Mouse (Mus musculus): ENCODE data around the gene Tespa1. TPM values are rescaled to one million over a fixed set of nuclear protein-coding genes. Genes with fewer than 3 reads are reported as not detected.
"Not testable (repeated sequence)": the region's sequence is repeated elsewhere in the genome, so short reads cannot be mapped to it uniquely, and the experiment has no call there.

Tespa1 gene
- total RNA-seq, 2 experiments from 2014 or later, result 1.7 to 2.9 TPM

- DNase-seq (ENCODE audit: low spot score in 2 of 2), result no peak
- intact Hi-C loops (cut with DNase I), result no loop called here
Measured at GRCm38 (mm10) chr10:130337581-130337980, 14.9 kb downstream of the Tespa1 start.

GRCm38 (mm10) chr10:130340050-130340449 lies 17.4 kb downstream of the Tespa1 start:
- DNase-seq (ENCODE audit: low spot score in 2 of 2); intact Hi-C loops (cut with DNase I): not testable (repeated sequence)

GRCm38 (mm10) chr10:130344056-130344455 lies 21.4 kb downstream of the Tespa1 start:
- intact Hi-C loops (cut with DNase I), result no loop called here
- no peak for DNase-seq (ENCODE audit: low spot score in 2 of 2)

GRCm38 (mm10) chr10:130363438-130364164 lies 40.9 kb downstream of the Tespa1 start:
- intact Hi-C loops (cut with DNase I), result no loop called here
- no peak for DNase-seq (ENCODE audit: low spot score in 2 of 2)

GRCm38 (mm10) chr10:130364766-130365165 lies 42.1 kb downstream of the Tespa1 start:
- DNase-seq (ENCODE audit: low spot score in 2 of 2), result no peak
- intact Hi-C loops (cut with DNase I), result no loop called here

GRCm38 (mm10) chr10:130368384-130368783 lies 45.7 kb downstream of the Tespa1 start:
- intact Hi-C loops (cut with DNase I), result no loop called here
- no peak for DNase-seq (ENCODE audit: low spot score in 2 of 2)

GRCm38 (mm10) chr10:130370005-130370682 lies 47.5 kb downstream of the Tespa1 start:
- intact Hi-C loops (cut with DNase I), result no loop called here
- no peak for DNase-seq (ENCODE audit: low spot score in 2 of 2)

- intact Hi-C loops (cut with DNase I), result no loop called here
- no peak for DNase-seq (ENCODE audit: low spot score in 2 of 2)
Measured at GRCm38 (mm10) chr10:130371644-130372043, 49.0 kb downstream of the Tespa1 start.

- DNase-seq (ENCODE audit: low spot score in 2 of 2), result no peak
- intact Hi-C loops (cut with DNase I), result no loop called here
Measured at GRCm38 (mm10) chr10:130372491-130373173, 50.0 kb downstream of the Tespa1 start.

- no peak for DNase-seq (ENCODE audit: low spot score in 2 of 2)
- intact Hi-C loops (cut with DNase I), result no loop called here
Measured at GRCm38 (mm10) chr10:130375145-130375544, 52.5 kb downstream of the Tespa1 start.

- no peak for DNase-seq (ENCODE audit: low spot score in 2 of 2)
Measured at GRCm38 (mm10) chr10:130394232-130394631, 71.6 kb downstream of the Tespa1 start, which contains the start of gene Vmn2r84. Gene Vmn2r84 (minus strand): TSS chr10:130394332.

GRCm38 (mm10) chr10:130412167-130412698 lies 89.6 kb downstream of the Tespa1 start:
- intact Hi-C loops (cut with DNase I); DNase-seq (ENCODE audit: low spot score in 2 of 2): not testable (repeated sequence)

More at GRCm38 (mm10) chr10:130394232-130394631, 71.6 kb downstream of the Tespa1 start, which contains the start of gene Vmn2r84:
- intact Hi-C loops (cut with DNase I), result no loop called here

Other genes with a start within 250 kb of the Tespa1 start
- gene Olfr823, start 207.5 kb upstream of the Tespa1 start, total RNA-seq (2021), result not detected
- not detected for gene Olfr824, start 192.9 kb upstream of the Tespa1 start, total RNA-seq (2021)
- not detected for gene Olfr825, start 156.1 kb upstream of the Tespa1 start, total RNA-seq (2021)
- not detected for gene Olfr826, start 138.7 kb upstream of the Tespa1 start, total RNA-seq (2021)
- gene Olfr827, start 108.5 kb upstream of the Tespa1 start, total RNA-seq (2021), result not detected
- under 1 TPM; 0.12 to 0.16 TPM for gene Neurod4, start 42.6 kb upstream of the Tespa1 start, total RNA-seq (2021)
- under 1 TPM; 0.42 to 0.63 TPM for gene Vmn2r84, start 71.5 kb downstream of the Tespa1 start, total RNA-seq (2021)
- gene Vmn2r85, start 106.8 kb downstream of the Tespa1 start, total RNA-seq (2021), result 1 to 10 TPM in 1 of 2 experiments, under 1 TPM in 1; 0.79 to 1.3 TPM
- gene Vmn2r86, start 133.2 kb downstream of the Tespa1 start, total RNA-seq (2021), result under 1 TPM; 0.05 to 0.50 TPM
- 1 to 10 TPM in 1 of 2 experiments, under 1 TPM in 1; 0.76 to 1.4 TPM for gene Vmn2r87, start 174.5 kb downstream of the Tespa1 start, total RNA-seq (2021)

Measured in left cerebral cortex, postnatal 36 days (tissue).